Mouse (Mus musculus): ENCODE measurements around the gene Wnt8b. TPM values are rescaled to one million over a fixed set of nuclear protein-coding genes. Genes with fewer than 3 reads are reported as not detected.

Wnt8b gene
- polyA plus RNA-seq, 1 experiment from 2014 or later = 3.7 TPM

GRCm38 (mm10) chr19:44544775-44545174 is 51.5 kb downstream of the Wnt8b start:
- Histone ChIP-seq H3K36me3 (replicated peaks) (peaks cover 15% of the 10 kb centered on the region), H3K9me3 (no peaks in the 10 kb centered on the region), H3K4me2 (peak overlapping the region; percentile 54), H3K4me1 (peaks cover 7% of the 10 kb centered on the region; the same call in 1 of the 2 replicates), H3K27me3 (replicated peaks) (peaks cover 40% of the 10 kb centered on the region), H3K4me3 (no peak overlapping the region), H3K27ac (no peak overlapping the region), H3K9ac (no peak overlapping the region)
- 2% methylated on average over 13 of the region's 13 CpGs for WGBS
- ATAC-seq (replicated peaks) = no peak

- under 1% methylated on average over 47 of the region's 47 CpGs for WGBS
- Histone ChIP-seq H3K36me3 (replicated peaks) (peaks cover 23% of the 10 kb centered on the region), H3K27me3 (replicated peaks) (peaks cover 40% of the 10 kb centered on the region), H3K9ac (peak within 1 kb of the TSS; percentile 29; the same call in 1 of the 2 replicates), H3K4me1 (peaks cover 7% of the 10 kb centered on the region; the same call in 1 of the 2 replicates), H3K9me3 (no peaks in the 10 kb centered on the region), H3K27ac (no peak within 1 kb of the TSS), H3K4me2 (peak within 1 kb of the TSS; percentile 54), H3K4me3 (peak within 1 kb of the TSS; percentile 40)
- ATAC-seq (replicated peaks) = peak; percentile 60; the same call in 1 of the 2 replicates
Observed at GRCm38 (mm10) chr19:44545321-44546041, 52.2 kb downstream of the Wnt8b start, which contains the start of gene Sec31b. Gene Sec31b, minus strand, starts transcription at chr19:44545864.

GRCm38 (mm10) chr19:44552731-44553130 is 59.5 kb downstream of the Wnt8b start, which contains the start of gene Gm20538:
Gene Gm20538, minus strand, starts transcription at chr19:44552831.
- Histone ChIP-seq H3K4me3 (no peak within 1 kb of the TSS), H3K27ac (no peak within 1 kb of the TSS), H3K4me2 (peak within 1 kb of the TSS; percentile 93; the same call in 1 of the 2 replicates), H3K9me3 (no peaks in the 10 kb centered on the region), H3K36me3 (replicated peaks) (peaks cover 43% of the 10 kb centered on the region), H3K4me1 (peaks cover 19% of the 10 kb centered on the region), H3K27me3 (replicated peaks) (no peaks in the 10 kb centered on the region), H3K9ac (no peak within 1 kb of the TSS)
- ATAC-seq (replicated peaks) = no peak
- WGBS = 99% methylated on average over 4 of the region's 4 CpGs

- 95% methylated on average over 4 of the region's 4 CpGs for WGBS
- H3K36me3 ChIP-seq (replicated peaks) = peaks cover 39% of the 10 kb centered on the region
- no peak overlapping the region for H3K9ac ChIP-seq
- H3K9me3 ChIP-seq = no peaks in the 10 kb centered on the region
- H3K27ac ChIP-seq = no peak overlapping the region
- H3K27me3 ChIP-seq (replicated peaks) = no peaks in the 10 kb centered on the region
- peaks cover 19% of the 10 kb centered on the region for H3K4me1 ChIP-seq
- ATAC-seq (replicated peaks) = no peak
- peak overlapping the region; percentile 93; the same call in 1 of the 2 replicates for H3K4me2 ChIP-seq
- H3K4me3 ChIP-seq = no peak overlapping the region
Observed at GRCm38 (mm10) chr19:44553286-44553685, 60.0 kb downstream of the Wnt8b start.

- Histone ChIP-seq H3K9ac (peak overlapping the region; percentile 90), H3K9me3 (no peaks in the 10 kb centered on the region), H3K4me2 (peak overlapping the region; percentile 93), H3K27me3 (replicated peaks) (peaks cover 6% of the 10 kb centered on the region; the same call in 1 of the 2 replicates), H3K4me1 (peaks cover 19% of the 10 kb centered on the region), H3K4me3 (peak overlapping the region; percentile 89), H3K36me3 (replicated peaks) (peaks cover 30% of the 10 kb centered on the region), H3K27ac (peak overlapping the region; percentile 78)
- 4% methylated on average over 8 of the region's 8 CpGs for WGBS
- ATAC-seq (replicated peaks) = peak; percentile 13; the same call in 1 of the 2 replicates
Observed at GRCm38 (mm10) chr19:44554490-44554860, 61.2 kb downstream of the Wnt8b start.

GRCm38 (mm10) chr19:44554861-44555590 is 61.8 kb downstream of the Wnt8b start, which contains the start of gene Ndufb8:
Gene Ndufb8, minus strand, starts transcription at chr19:44555440.
- Histone ChIP-seq H3K4me1 (peaks cover 19% of the 10 kb centered on the region), H3K4me2 (peak within 1 kb of the TSS; percentile 93), H3K4me3 (peak within 1 kb of the TSS; percentile 89), H3K27me3 (replicated peaks) (peaks cover 6% of the 10 kb centered on the region; the same call in 1 of the 2 replicates), H3K9ac (peak within 1 kb of the TSS; percentile 90), H3K36me3 (replicated peaks) (peaks cover 25% of the 10 kb centered on the region), H3K9me3 (no peaks in the 10 kb centered on the region), H3K27ac (peak within 1 kb of the TSS; percentile 78)
- under 1% methylated on average over 50 of the region's 50 CpGs for WGBS
- peak; percentile 87 for ATAC-seq (replicated peaks)

GRCm38 (mm10) chr19:44562652-44563206 is 69.5 kb downstream of the Wnt8b start, which contains the start of gene Hif1an:
Gene Hif1an, plus strand, starts transcription at chr19:44562850.
- H3K4me2 ChIP-seq = peak within 1 kb of the TSS; percentile 56
- ATAC-seq (replicated peaks) = peak; percentile 96
- H3K4me3 ChIP-seq = peak within 1 kb of the TSS; percentile 68
- no peaks in the 10 kb centered on the region for H3K9me3 ChIP-seq
- peak within 1 kb of the TSS; percentile 60 for H3K9ac ChIP-seq
- H3K36me3 ChIP-seq (replicated peaks) = peaks cover 15% of the 10 kb centered on the region
- under 1% methylated on average over 33 of the region's 33 CpGs for WGBS
- peak within 1 kb of the TSS; percentile 76 for H3K27ac ChIP-seq
- H3K27me3 ChIP-seq (replicated peaks) = peaks cover 6% of the 10 kb centered on the region; the same call in 1 of the 2 replicates
- H3K4me1 ChIP-seq = peaks cover 25% of the 10 kb centered on the region

Other genes starting within 250 kb of the Wnt8b start
- gene Scd2, start 199.8 kb upstream of the Wnt8b start, polyA plus RNA-seq (2015; fragmentation: Nextera tagmentation; extraction: Ambion mirVana) = 251 and 253 TPM in 2 replicates
- gene Scd4, start 160.4 kb upstream of the Wnt8b start, polyA plus RNA-seq (2015; fragmentation: Nextera tagmentation; extraction: Ambion mirVana) = 0.08 and 0.13 TPM in 2 replicates
- 6.9 and 7.0 TPM in 2 replicates for gene Scd1, start 85.6 kb upstream of the Wnt8b start, polyA plus RNA-seq (2015; fragmentation: Nextera tagmentation; extraction: Ambion mirVana)
- gene Sec31b, start 52.4 kb downstream of the Wnt8b start, polyA plus RNA-seq (2015; fragmentation: Nextera tagmentation; extraction: Ambion mirVana) = 0.19 and 0.30 TPM in 2 replicates
- not detected in 2 replicates for gene Gm20538, start 59.4 kb downstream of the Wnt8b start, polyA plus RNA-seq (2015; fragmentation: Nextera tagmentation; extraction: Ambion mirVana)
- 601 and 626 TPM in 2 replicates for gene Ndufb8, start 62.0 kb downstream of the Wnt8b start, polyA plus RNA-seq (2015; fragmentation: Nextera tagmentation; extraction: Ambion mirVana)
- gene Hif1an, start 69.4 kb downstream of the Wnt8b start, polyA plus RNA-seq (2015; fragmentation: Nextera tagmentation; extraction: Ambion mirVana) = 26.0 and 29.8 TPM in 2 replicates